Mouse (Mus musculus) heart, postnatal 0 days (tissue): ENCODE data around the gene Mybpc3. TPM values are rescaled to one million over a fixed set of nuclear protein-coding genes. Genes with fewer than 3 reads are reported as not detected.

ENCODE experiments used
- ATAC-seq: fragments of 200-750 bp; cut with Nextera tagmentation; 2 replicates; pipeline ENCODE4 v1.8.0; 2017; ENCODE audit warnings: low read depth, moderate number of reproducible peaks, moderate library complexity; ENCODE audit not compliant: insufficient read depth
- DNase-seq: peaks from one replicate; pipeline ENCODE4 v3.0.0-alpha.2; 2016; ENCODE audit warnings: low spot score
- H3K27ac ChIP-seq: fragments of 300-500 bp; sonication (generic); 2 replicates; pipeline ENCODE4 v1.5.1; 2014; ENCODE audit warnings: low read depth, mild to moderate bottlenecking
- H3K27me3 ChIP-seq: fragments of 300-500 bp; sonication (generic); 2 replicates; pipeline ENCODE4 v1.6.1; 2014; ENCODE audit warnings: low read length, mixed read lengths; ENCODE audit not compliant: control insufficient read depth, insufficient read depth
- H3K36me3 ChIP-seq: fragments of 300-500 bp; sonication (generic); replicated peaks from 2 replicates; pipeline ENCODE4 v1.6.1; 2014; ENCODE audit warnings: low read length, mixed read lengths; ENCODE audit not compliant: control insufficient read depth, insufficient read depth
- H3K4me1 ChIP-seq: fragments of 300-500 bp; sonication (generic); 2 replicates; pipeline ENCODE4 v1.6.1; 2014; ENCODE audit warnings: antibody characterized with exemption; ENCODE audit not compliant: control insufficient read depth, insufficient read depth
- H3K4me2 ChIP-seq: fragments of 300-500 bp; sonication (generic); 2 replicates; pipeline ENCODE4 v1.6.1; 2014; ENCODE audit warnings: low read depth, mild to moderate bottlenecking, low read length, moderate library complexity
- H3K4me3 ChIP-seq: fragments of 300-500 bp; sonication (generic); 2 replicates; pipeline ENCODE4 v1.5.1; 2014; ENCODE audit warnings: low read depth, low read length
- H3K9ac ChIP-seq: fragments of 300-500 bp; sonication (generic); replicated peaks from 2 replicates; pipeline ENCODE4 v1.6.1; 2014; ENCODE audit warnings: low read depth, low read length, mixed read lengths
- H3K9me3 ChIP-seq: fragments of 300-500 bp; sonication (generic); replicated peaks from 2 replicates; pipeline ENCODE4 v1.6.1; 2016; ENCODE audit warnings: low read length; ENCODE audit not compliant: control insufficient read depth
- CTCF ChIP-seq: IDR thresholded peaks from 2 replicates; pipeline ENCODE4 v1.5.1; 2016; ENCODE audit warnings: antibody characterized with exemption, control low read depth, low read depth
- EP300 ChIP-seq: IDR thresholded peaks from 2 replicates; pipeline ENCODE4 v1.6.1; 2016; ENCODE audit warnings: antibody characterized with exemption, low read depth
- WGBS: fragments of 180-500 bp; shearing (Covaris S2); extraction: QIAGEN DNeasy Blood & Tissue Kit; methylation state at CpG from one replicate; pipeline ENCODE4 v1.1.7; 2014; 5-methylcytosine and 5-hydroxymethylcytosine counted together
- polyA plus RNA-seq: library from polyadenylated mRNA; unstranded; fragments of >200 nt; fragmentation: Nextera tagmentation; extraction: Ambion mirVana; gene quantifications from 2 replicates; pipeline ENCODE4 v1.2.1, GENCODE M21; 2015
- total RNA-seq: library from RNA; depleted of rRNA; stranded (reverse); fragments of >200 nt; gene quantifications from 2 replicates; pipeline ENCODE4 v1.2.3, GENCODE M21; 2014; ENCODE audit warnings: low replicate concordance

The Mybpc3 gene
- total and polyA plus RNA-seq, 2 experiments from 2014 or later = 1,207 to 2,313 TPM

DNA sequence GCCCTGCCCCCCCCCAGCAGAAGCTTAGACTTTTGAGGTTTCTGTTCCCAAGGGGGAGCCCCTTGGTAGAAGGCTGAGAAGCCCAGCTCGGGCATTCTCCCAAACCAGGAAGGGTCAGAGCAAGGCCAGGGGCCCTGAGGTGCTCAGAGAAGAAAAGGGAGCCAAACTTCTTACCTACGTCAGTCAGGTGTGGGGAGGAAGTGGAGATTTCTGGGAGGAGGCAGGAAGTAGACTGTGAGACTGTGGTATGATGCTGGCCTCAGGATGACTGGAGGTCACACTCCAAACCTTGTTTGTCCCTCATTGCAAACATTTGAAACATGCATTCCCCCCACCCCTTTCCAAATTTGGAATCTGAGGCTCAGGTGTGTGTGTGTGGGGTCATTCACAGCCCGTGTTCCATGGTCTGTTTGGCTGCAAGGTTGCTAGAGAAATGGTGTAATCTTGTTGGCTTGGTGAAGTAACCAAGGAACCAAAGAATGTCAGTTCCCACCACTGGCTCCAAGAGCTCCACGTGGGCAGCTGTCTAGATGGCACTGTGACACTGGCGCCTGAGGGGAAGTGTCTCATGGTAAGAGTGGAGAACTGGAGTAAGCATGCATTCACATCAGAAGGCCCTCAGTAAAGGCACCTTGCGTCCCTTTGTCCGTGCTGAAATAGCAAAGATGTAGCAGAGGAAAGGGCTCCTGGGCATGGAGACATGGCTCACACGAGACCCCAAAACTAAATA lies 37.0 kb upstream of the Mybpc3 start:
- no peak for TF ChIP-seq EP300
- TF ChIP-seq CTCF = no peak
- ATAC-seq (no peak), DNase-seq (no peak)
- Histone ChIP-seq H3K4me1 (no peaks in the 10 kb centered on the region), H3K36me3 (no peaks in the 10 kb centered on the region), H3K4me2 (no peak overlapping the region), H3K9me3 (no peaks in the 10 kb centered on the region), H3K9ac (no peak overlapping the region), H3K27ac (no peak overlapping the region), H3K27me3 (no peaks in the 10 kb centered on the region), H3K4me3 (no peak overlapping the region)
- 70% methylated on average over 8 of the region's 8 CpGs for WGBS

DNA sequence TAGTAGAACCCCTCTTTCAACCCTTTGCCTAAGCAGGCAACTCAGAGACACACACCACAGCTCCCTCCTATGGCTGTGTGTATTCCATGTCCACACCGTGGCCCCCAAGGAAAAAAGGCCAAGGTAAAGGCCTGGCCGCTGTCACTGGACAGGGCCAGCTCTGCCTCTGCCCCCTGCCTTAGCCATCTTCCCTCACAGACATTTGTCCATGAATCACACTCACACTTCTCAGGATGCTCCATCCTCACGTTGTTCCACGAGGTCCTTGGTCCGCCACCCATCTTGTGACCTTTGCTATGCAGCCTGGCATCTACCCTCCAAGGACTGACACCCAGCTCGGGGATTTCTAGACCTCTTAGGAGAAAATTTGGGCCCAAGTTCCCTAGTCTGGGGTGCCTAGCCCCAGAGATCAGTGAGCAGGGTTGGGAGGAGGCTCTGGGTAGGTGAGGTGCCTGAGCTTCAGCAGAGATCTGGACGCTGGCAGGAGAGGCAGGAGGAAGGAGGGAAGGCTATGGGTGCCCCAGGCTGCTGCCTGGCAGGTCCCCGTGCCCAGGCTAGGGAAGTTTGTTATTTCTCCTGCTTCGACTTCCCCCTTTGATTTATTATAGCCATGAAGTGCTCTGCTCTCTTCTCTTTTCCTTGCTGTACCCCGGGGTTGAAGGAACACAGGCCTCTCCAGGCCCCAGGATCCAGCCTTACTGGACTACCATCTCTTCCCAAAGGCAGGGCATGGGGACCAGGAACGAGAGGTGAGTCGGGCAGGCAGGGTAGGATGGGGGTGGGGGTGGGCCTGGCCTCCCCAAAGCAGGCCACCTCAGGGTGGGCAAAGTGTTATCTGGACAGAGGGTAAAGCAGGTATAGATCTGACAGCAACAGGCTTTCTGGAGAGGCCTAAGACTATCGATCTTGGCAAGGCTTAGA lies 35.9 kb upstream of the Mybpc3 start, which contains the start of gene Spi1:
Spi1 (plus strand) TSS at position 616 of the 921 bp plus-strand sequence.
- no peak within 1 kb of the TSS for H3K4me3 ChIP-seq
- ATAC-seq (no peak), DNase-seq (no peak)
- 73% methylated on average over 13 of the region's 13 CpGs for WGBS
- H3K9me3 ChIP-seq = no peaks in the 10 kb centered on the region
- H3K4me2 ChIP-seq = peak within 1 kb of the TSS; percentile 11; the same call in 1 of the 2 replicates
- no peak within 1 kb of the TSS; the same call in 1 of the 2 replicates for H3K9ac ChIP-seq
- H3K36me3 ChIP-seq = no peaks in the 10 kb centered on the region
- H3K27ac ChIP-seq = no peak within 1 kb of the TSS
- no peak for TF ChIP-seq EP300
- TF ChIP-seq CTCF = no peak
- H3K4me1 ChIP-seq = no peaks in the 10 kb centered on the region
- no peaks in the 10 kb centered on the region for H3K27me3 ChIP-seq

DNA sequence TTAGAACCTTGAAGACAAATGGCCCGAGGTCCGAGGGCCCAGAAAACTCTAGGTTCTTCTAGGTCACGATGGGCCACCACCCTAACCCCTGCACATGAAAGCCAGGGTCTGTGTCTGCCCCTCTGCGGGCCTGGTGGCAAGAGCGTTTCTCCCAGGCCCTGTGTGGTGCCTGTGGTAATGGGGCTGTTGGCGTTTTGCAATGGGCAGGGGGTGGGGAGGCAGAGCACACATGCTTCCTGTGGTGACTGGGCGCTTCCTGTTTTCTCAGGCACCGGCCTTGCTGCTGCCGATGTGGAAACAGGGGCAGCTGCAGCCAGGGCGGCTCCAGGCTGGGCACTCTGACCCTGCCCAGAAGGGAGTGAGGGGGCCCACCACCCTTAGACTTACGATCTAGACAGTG lies 35.1 kb upstream of the Mybpc3 start:
- no peaks in the 10 kb centered on the region for H3K9me3 ChIP-seq
- H3K9ac ChIP-seq = no peak overlapping the region
- no peaks in the 10 kb centered on the region for H3K27me3 ChIP-seq
- no peak overlapping the region for H3K4me3 ChIP-seq
- H3K4me1 ChIP-seq = no peaks in the 10 kb centered on the region
- no peak for DNase-seq
- H3K4me2 ChIP-seq = peak overlapping the region; percentile 11; the same call in 1 of the 2 replicates
- TF ChIP-seq EP300 (no peak), CTCF (no peak)
- no peaks in the 10 kb centered on the region for H3K36me3 ChIP-seq
- ATAC-seq = peak; percentile 19; the same call in 1 of the 2 replicates
- 59% methylated on average over 11 of the region's 11 CpGs for whole genome bisulfite sequencing
- H3K27ac ChIP-seq = no peak overlapping the region

DNA sequence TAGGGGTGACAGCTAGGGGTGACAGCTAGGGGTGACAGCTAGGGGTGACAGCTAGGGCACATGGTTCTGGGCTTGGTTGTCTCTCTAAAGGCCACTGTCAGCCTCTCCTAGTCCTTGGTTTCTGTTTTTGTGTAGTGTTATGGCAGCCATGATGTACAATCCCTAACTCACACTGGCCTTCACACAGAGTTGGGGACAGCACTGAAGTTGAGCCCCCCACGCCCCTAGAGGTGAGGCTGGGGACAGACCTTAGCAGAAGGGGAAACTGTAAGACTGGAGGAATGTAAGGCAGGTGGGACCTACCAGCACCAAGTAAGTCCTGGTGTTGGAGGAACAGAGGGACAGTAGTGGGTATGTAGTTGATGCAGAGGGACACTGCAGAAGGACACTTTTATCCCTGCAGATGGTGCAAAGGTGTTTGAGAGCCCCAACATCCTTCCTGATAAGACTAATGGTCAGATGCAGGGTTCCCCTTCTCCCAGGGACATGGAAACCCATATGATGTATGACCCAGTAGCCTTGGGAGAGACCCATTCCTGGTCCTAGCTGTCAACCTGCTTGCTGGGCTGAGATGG lies 34.5 kb upstream of the Mybpc3 start:
- TF ChIP-seq CTCF = no peak
- no peak for TF ChIP-seq EP300
- H3K27me3 ChIP-seq = no peaks in the 10 kb centered on the region
- H3K27ac ChIP-seq = no peak overlapping the region
- 50% methylated on average over 1 of the region's 1 CpGs for WGBS
- H3K9me3 ChIP-seq = no peaks in the 10 kb centered on the region
- no peak overlapping the region for H3K9ac ChIP-seq
- H3K4me3 ChIP-seq = no peak overlapping the region
- DNase-seq = no peak
- no peaks in the 10 kb centered on the region for H3K4me1 ChIP-seq
- H3K4me2 ChIP-seq = no peak overlapping the region
- no peaks in the 10 kb centered on the region for H3K36me3 ChIP-seq
- no peak for ATAC-seq

DNA sequence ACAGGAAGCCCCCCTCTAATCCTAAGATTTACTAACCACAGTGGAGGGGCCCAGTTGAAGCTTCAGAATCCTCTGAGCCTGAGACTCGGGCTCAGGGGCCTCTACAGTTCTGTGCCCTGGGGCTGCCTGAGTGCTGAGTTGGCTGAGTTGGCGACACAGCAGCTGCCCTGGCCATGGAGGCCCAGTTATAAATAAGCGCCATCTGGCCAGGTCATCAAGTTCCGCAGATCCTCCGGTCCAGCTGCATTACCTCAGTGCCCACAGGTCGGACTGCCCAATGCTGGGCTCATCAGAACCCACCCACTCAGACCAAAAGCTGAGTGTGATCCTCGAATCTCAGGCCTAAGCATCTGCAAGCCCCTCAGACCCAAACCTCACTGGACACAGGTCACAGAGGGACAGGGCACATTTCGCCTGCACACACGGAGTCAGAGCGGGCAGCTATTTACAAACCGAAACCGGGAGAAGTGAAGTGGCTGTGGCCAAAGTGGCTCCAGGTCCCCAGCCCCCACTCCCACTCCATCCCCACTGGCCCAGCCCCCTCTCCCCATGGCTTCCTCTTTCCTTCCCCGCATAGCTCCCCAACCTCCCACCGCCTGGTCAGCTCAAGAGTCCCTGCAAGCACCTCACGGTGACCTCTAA lies 33.6 kb upstream of the Mybpc3 start:
- no peak for TF ChIP-seq EP300
- no peak for TF ChIP-seq CTCF
- ATAC-seq (no peak), DNase-seq (no peak)
- H3K4me1 ChIP-seq = no peaks in the 10 kb centered on the region
- H3K27ac ChIP-seq = no peak overlapping the region
- no peak overlapping the region for H3K9ac ChIP-seq
- H3K9me3 ChIP-seq = no peaks in the 10 kb centered on the region
- H3K36me3 ChIP-seq = no peaks in the 10 kb centered on the region
- no peak overlapping the region for H3K4me2 ChIP-seq
- no peak overlapping the region for H3K4me3 ChIP-seq
- WGBS = 78% methylated on average over 15 of the region's 15 CpGs
- H3K27me3 ChIP-seq = no peaks in the 10 kb centered on the region
